10 mouse cellular contexts compared by ENCODE assay signal in genomic region chr10:84412326-84412962, GRCm38 (mm10). TPM values are rescaled to one million over a fixed set of nuclear protein-coding genes. Genes with fewer than 3 reads are reported as not detected.
DNase-seq lines count a peak whose midpoint lies in the region; ATAC-seq and TF ChIP-seq lines count a peak whose summit lies in the region.
"Had no signal": no experiment of that assay in that cellular context is flagged by ENCODE, and none has a peak within 500 bp of the region (broad histone marks: within the 10 kb centered on the region; RNA-seq: fewer than 3 reads in every experiment).

No protein-coding gene starts in this region.

- H3K4me1 ChIP-seq in forebrain, embryonic 13.5 days = peaks cover 65% of the 10 kb centered on the region
- H3K4me1 ChIP-seq in forebrain, embryonic 12.5 days = peaks cover 44% of the 10 kb centered on the region
- H3K4me1 ChIP-seq in hindbrain, embryonic 12.5 days = peaks cover 14% of the 10 kb centered on the region

- no peak for DNase-seq in left cerebral cortex, adult 2 months (ENCODE audit: extremely low spot score in 1 of 2, low spot score in 2 of 2)
- no peak for DNase-seq in left cerebral cortex, postnatal 14 days (ENCODE audit: low spot score in 2 of 2)
- DNase-seq in cerebellum, postnatal 25 days = peak; percentile 79 to 87
- peak; percentile 59 to 74 for DNase-seq in lung, postnatal 4 days
- no peak for DNase-seq in frontal cortex, adult 2 months (ENCODE audit: extremely low spot score in 1 of 2, low spot score in 1 of 2)
- DNase-seq: spleen, adult 18-20 months had no signal

- 0 out of 2 replicates have a peak overlapping the region, but pooled peaks have one; percentile 2 for H3K9ac ChIP-seq in forebrain, embryonic 13.5 days
- H3K9ac ChIP-seq in forebrain, embryonic 12.5 days = no peak overlapping the region
- no peak overlapping the region for H3K9ac ChIP-seq in hindbrain, embryonic 12.5 days

- H3K36me3 ChIP-seq in forebrain, embryonic 13.5 days (ENCODE audit: poor library complexity, severe bottlenecking) = peaks cover 5% of the 10 kb centered on the region
- peaks cover 11% of the 10 kb centered on the region; the same call in 1 of the 2 replicates for H3K36me3 ChIP-seq in forebrain, embryonic 12.5 days (replicated peaks)
- no peaks in the 10 kb centered on the region; the same call in 1 of the 2 replicates for H3K36me3 ChIP-seq in hindbrain, embryonic 12.5 days

- WGBS in forebrain, embryonic 13.5 days = 78% methylated on average over 12 of the region's 12 CpGs
- 81% methylated on average over 12 of the region's 12 CpGs for WGBS in forebrain, embryonic 12.5 days
- 88% methylated on average over 12 of the region's 12 CpGs for WGBS in hindbrain, embryonic 12.5 days

- H3K4me3 ChIP-seq in forebrain, embryonic 13.5 days = no peak overlapping the region
- no peak overlapping the region for H3K4me3 ChIP-seq in forebrain, embryonic 12.5 days (replicated peaks)
- no peak overlapping the region for H3K4me3 ChIP-seq in left cerebral cortex, adult 2 months
- H3K4me3 ChIP-seq in hindbrain, embryonic 12.5 days = no peak overlapping the region

- no peak overlapping the region for H3K4me2 ChIP-seq in forebrain, embryonic 13.5 days
- H3K4me2 ChIP-seq in forebrain, embryonic 12.5 days = no peak overlapping the region
- H3K4me2 ChIP-seq in hindbrain, embryonic 12.5 days (replicated peaks) = no peak overlapping the region

- no peaks in the 10 kb centered on the region for H3K27me3 ChIP-seq in forebrain, embryonic 13.5 days
- no peaks in the 10 kb centered on the region for H3K27me3 ChIP-seq in forebrain, embryonic 12.5 days
- no peaks in the 10 kb centered on the region for H3K27me3 ChIP-seq in hindbrain, embryonic 12.5 days
- H3K27me3 ChIP-seq: Patski had no signal

- no peaks in the 10 kb centered on the region for H3K9me3 ChIP-seq in forebrain, embryonic 13.5 days (replicated peaks)
- H3K9me3 ChIP-seq in forebrain, embryonic 12.5 days = no peaks in the 10 kb centered on the region
- H3K9me3 ChIP-seq in hindbrain, embryonic 12.5 days (replicated peaks) = no peaks in the 10 kb centered on the region

- peak overlapping the region; percentile 81 for H3K27ac ChIP-seq in forebrain, embryonic 13.5 days
- H3K27ac ChIP-seq in forebrain, embryonic 12.5 days = no peak overlapping the region
- peak overlapping the region; percentile 89 for H3K27ac ChIP-seq in left cerebral cortex, adult 2 months
- no peak overlapping the region for H3K27ac ChIP-seq in hindbrain, embryonic 12.5 days

- no peak for TF ChIP-seq CTCF in left cerebral cortex, adult 2 months (IDR thresholded peaks at IDR 0.05)

- ATAC-seq in forebrain, embryonic 13.5 days = no peak
- no peak for ATAC-seq in forebrain, embryonic 12.5 days (ENCODE audit: low FRiP score)
- no peak for ATAC-seq in hindbrain, embryonic 12.5 days (ENCODE audit: low FRiP score)

- intact Hi-C loops in left cerebral cortex, adult 2 months (cut with DNase I) = no loop called here
- intact Hi-C loops in left cerebral cortex, postnatal 14 days (cut with DNase I) = no loop called here

RNA-seq across cellular contexts. Expression of gene Nuak1, which starts 28.0 kb away (rescaled TPM):
- polyA plus RNA-seq in forebrain, embryonic 13.5 days (2015; fragmentation: Nextera tagmentation; extraction: Ambion mirVana) = 5.3 and 7.4 TPM in 2 replicates
- 4.4 and 5.3 TPM in 2 replicates for polyA plus RNA-seq in forebrain, embryonic 12.5 days (2016; fragmentation: Nextera tagmentation; extraction: Ambion mirVana)
- 10 to 100 TPM; 72.9 to 87.5 TPM for total RNA-seq in left cerebral cortex, adult 2 months (2021)
- 10 to 100 TPM; 56.0 to 66.2 TPM for total RNA-seq in left cerebral cortex, postnatal 14 days (2021)
- 4.6 and 4.9 TPM in 2 replicates for polyA plus RNA-seq in hindbrain, embryonic 12.5 days (2016; fragmentation: Nextera tagmentation; extraction: Ambion mirVana)
- polyA plus RNA-seq in frontal cortex, adult 2 months (2012; rRNA removed) = 23.4 and 24.2 TPM in 2 replicates

Comparison
In these comparisons a context has a peak if more than half of its experiments do, and no peak if none do; other contexts are left out.
1. H3K27ac ChIP-seq: peak in forebrain, embryonic 13.5 days (single experiment) and left cerebral cortex, adult 2 months (single experiment); none in forebrain, embryonic 12.5 days (single experiment) and hindbrain, embryonic 12.5 days (single experiment).
2. DNase-seq: peak in cerebellum, postnatal 25 days (2 of 2) and lung, postnatal 4 days (2 of 2); none in left cerebral cortex, adult 2 months (0 of 2), left cerebral cortex, postnatal 14 days (0 of 2) and frontal cortex, adult 2 months (0 of 2).